Mouse (Mus musculus) thymus, adult 2 months (tissue): ENCODE results near the gene Jup.

Experiments used
- CTCF ChIP-seq: fragments of 200-500 bp; IDR thresholded peaks from 2 replicates; pipeline ENCODE4 v1.5.1; 2012; ENCODE audit warnings: mild to moderate bottlenecking, control low read depth, low read length, moderate library complexity, borderline replicate concordance; ENCODE audit not compliant: control insufficient read depth, poor library complexity, insufficient read depth; ENCODE audit errors: extremely low read depth
- POLR2A ChIP-seq: fragments of 200-500 bp; IDR thresholded peaks from 2 replicates; pipeline ENCODE4 v1.6.1; 2012; ENCODE audit warnings: mild to moderate bottlenecking, low read length, control low read depth, moderate library complexity; ENCODE audit not compliant: control insufficient read depth, poor library complexity, insufficient read depth; ENCODE audit errors: extremely low read depth

- TF ChIP-seq CTCF, result no peak
- TF ChIP-seq POLR2A, result no peak
Measured at GRCm38 (mm10) chr11:100382682-100383081, 14.9 kb downstream of the Jup start.
